Mouse (Mus musculus) embryonic facial prominence, embryonic 14.5 days (tissue): ENCODE measurements at regions not wholly inside any gene's neighbourhood (a gene's known extent, or its start where the extent isn't known, plus 50 kb on each side); places are given as distances from the start of the nearest gene placed in this dataset. TPM values are rescaled to one million over a fixed set of nuclear protein-coding genes. Genes with fewer than 3 reads are reported as not detected.

Experiments
- ATAC-seq: fragments of 200-750 bp; cut with Nextera tagmentation; 2 replicates; pipeline ENCODE4 v1.8.0; 2017; ENCODE audit warnings: low read depth, moderate number of reproducible peaks, moderate TSS enrichment
- DNase-seq: peaks from one replicate; pipeline ENCODE4 v3.0.0-alpha.2; 2015; ENCODE audit warnings: low spot score
- H3K27ac ChIP-seq: fragments of 300-500 bp; sonication (generic); replicated peaks from 2 replicates; pipeline ENCODE4 v1.5.1; 2014; ENCODE audit warnings: low read depth, mild to moderate bottlenecking, low read length, moderate library complexity
- H3K27me3 ChIP-seq: fragments of 300-500 bp; sonication (generic); replicated peaks from 2 replicates; pipeline ENCODE4 v1.6.1; 2014; ENCODE audit warnings: low read length; ENCODE audit not compliant: control insufficient read depth, insufficient read depth
- H3K36me3 ChIP-seq: fragments of 300-500 bp; sonication (generic); 2 replicates; pipeline ENCODE4 v1.6.1; 2014; ENCODE audit warnings: low read length, mixed read lengths; ENCODE audit not compliant: control insufficient read depth, insufficient read depth
- H3K4me1 ChIP-seq: fragments of 300-500 bp; sonication (generic); 2 replicates; pipeline ENCODE4 v1.6.1; 2014; ENCODE audit warnings: antibody characterized with exemption, low read length; ENCODE audit not compliant: control insufficient read depth, insufficient read depth
- H3K4me2 ChIP-seq: fragments of 300-500 bp; sonication (generic); 2 replicates; pipeline ENCODE4 v1.6.1; 2014; ENCODE audit warnings: low read depth, mild to moderate bottlenecking, low read length, moderate library complexity, mixed read lengths
- H3K4me3 ChIP-seq: fragments of 300-500 bp; sonication (generic); 2 replicates; pipeline ENCODE4 v1.5.1; 2014; ENCODE audit warnings: low read depth, mild to moderate bottlenecking, low read length
- H3K9ac ChIP-seq: fragments of 300-500 bp; sonication (generic); 2 replicates; pipeline ENCODE4 v1.6.1; 2014; ENCODE audit warnings: low read depth, mild to moderate bottlenecking, low read length, moderate library complexity, mixed read lengths
- H3K9me3 ChIP-seq: fragments of 300-500 bp; sonication (generic); 2 replicates; pipeline ENCODE4 v1.6.1; 2016; ENCODE audit warnings: low read length; ENCODE audit not compliant: control insufficient read depth
- WGBS: fragments of 180-500 bp; shearing (Covaris S2); extraction: QIAGEN DNeasy Blood & Tissue Kit; methylation state at CpG from one replicate; pipeline ENCODE4 v1.1.7; 2014; 5-methylcytosine and 5-hydroxymethylcytosine counted together
- microRNA-seq: library from miRNA; unstranded; fragments of <30 nt; microRNA quantifications from one replicate; pipeline ENCODE4, GENCODE M21; 2016; ENCODE audit warnings: borderline number of aligned reads

DNA sequence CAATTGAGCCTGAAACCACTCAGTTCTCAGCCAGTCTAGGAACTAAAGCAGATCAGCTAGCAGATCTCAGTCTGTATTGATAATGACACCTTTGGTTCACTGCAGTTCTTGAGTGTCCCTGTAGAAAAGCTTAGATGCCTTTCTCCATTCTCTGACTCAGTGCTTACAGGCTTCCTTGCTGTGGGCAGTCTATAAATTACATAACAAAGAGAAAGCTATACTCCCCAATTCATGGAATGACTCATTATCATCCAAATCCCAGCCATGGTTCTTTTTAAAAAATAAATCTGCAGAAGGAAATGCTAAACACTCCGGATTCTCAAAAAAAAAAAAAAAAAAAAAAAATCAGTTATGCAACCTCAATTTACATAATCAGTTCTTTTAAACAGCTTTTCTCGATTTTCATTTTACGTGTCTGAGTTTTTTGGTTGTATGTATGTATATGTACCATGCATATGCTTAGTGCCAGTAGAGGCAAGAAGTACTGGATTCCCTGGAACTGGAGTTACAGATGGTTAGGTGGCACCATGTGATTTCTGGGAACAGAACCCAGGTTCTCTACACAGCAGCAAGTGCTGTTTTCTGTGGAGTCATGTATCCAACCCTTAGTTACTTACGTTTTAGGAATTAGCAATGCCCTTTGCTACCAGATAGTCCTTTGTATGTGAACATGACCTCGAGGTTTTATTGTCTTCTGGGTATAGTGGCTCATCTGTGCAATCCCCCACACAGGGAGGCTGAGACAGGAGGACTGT lies 71.5 kb upstream of the Slc39a10 start:
- Histone ChIP-seq H3K9me3 (no peaks in the 10 kb centered on the region), H3K9ac (no peak overlapping the region), H3K27me3 (no peaks in the 10 kb centered on the region), H3K4me1 (no peaks in the 10 kb centered on the region), H3K4me3 (no peak overlapping the region), H3K4me2 (no peak overlapping the region), H3K27ac (no peak overlapping the region), H3K36me3 (no peaks in the 10 kb centered on the region)
- 80% methylated on average over 5 of the region's 5 CpGs for WGBS
- no peak for ATAC-seq
- DNase-seq = no peak

Small RNAs in the stretch of these regions (microRNA-seq; reads per million reads assigned to microRNA genes)
- not detected for gene Mir6350
